Mouse (Mus musculus) spleen, postnatal 4 days (tissue): ENCODE measurements around the gene Usp2.

Source experiments
- DNase-seq, 2 experiments: peaks; one replicate each; pipeline ENCODE4 v3.0.0; 2022; ENCODE audit warnings: low spot score in 2 of 2

Gene Usp2

GRCm38 (mm10) chr9:44075996-44076763 is 9.4 kb downstream of the Usp2 start:
- no peak for DNase-seq

- peak in 1 of 2 experiments; percentile 47 for DNase-seq
Measured at GRCm38 (mm10) chr9:44076764-44077120, 9.9 kb downstream of the Usp2 start.

- DNase-seq = no peak
Measured at GRCm38 (mm10) chr9:44077266-44077910, 10.6 kb downstream of the Usp2 start.

- DNase-seq = no peak
Measured at GRCm38 (mm10) chr9:44078136-44078797, 11.4 kb downstream of the Usp2 start.

- no peak for DNase-seq
Measured at GRCm38 (mm10) chr9:44078955-44079756, 12.3 kb downstream of the Usp2 start.

GRCm38 (mm10) chr9:44079997-44080780 is 13.4 kb downstream of the Usp2 start:
- no peak for DNase-seq

GRCm38 (mm10) chr9:44080953-44081352 is 14.1 kb downstream of the Usp2 start:
- no peak for DNase-seq

- no peak for DNase-seq
Measured at GRCm38 (mm10) chr9:44081581-44081980, 14.8 kb downstream of the Usp2 start.

GRCm38 (mm10) chr9:44082266-44082665 is 15.4 kb downstream of the Usp2 start:
- DNase-seq = no peak

- no peak for DNase-seq
Measured at GRCm38 (mm10) chr9:44083392-44084121, 16.7 kb downstream of the Usp2 start.

GRCm38 (mm10) chr9:44084236-44084635 is 17.4 kb downstream of the Usp2 start:
- no peak for DNase-seq

- peak; percentile 87 to 94 for DNase-seq
Measured at GRCm38 (mm10) chr9:44084659-44085229, 17.9 kb downstream of the Usp2 start.

- no peak for DNase-seq
Measured at GRCm38 (mm10) chr9:44085276-44085675, 18.5 kb downstream of the Usp2 start.

- no peak for DNase-seq
Measured at GRCm38 (mm10) chr9:44085741-44086665, 19.2 kb downstream of the Usp2 start.

- DNase-seq = no peak
Measured at GRCm38 (mm10) chr9:44086960-44087359, 20.1 kb downstream of the Usp2 start.

GRCm38 (mm10) chr9:44087761-44088455 is 21.1 kb downstream of the Usp2 start:
- no peak for DNase-seq

- DNase-seq = no peak
Measured at GRCm38 (mm10) chr9:44088877-44089608, 22.2 kb downstream of the Usp2 start.
